Mouse (Mus musculus): ENCODE results near the gene Slc9a8. TPM values are rescaled to one million over a fixed set of nuclear protein-coding genes. Genes with fewer than 3 reads are reported as not detected.

Slc9a8 gene
- 26.1 and 27.5 TPM in 2 replicates for polyA plus RNA-seq (2016; fragmentation: Nextera tagmentation; extraction: Ambion mirVana)

GRCm38 (mm10) chr2:167421330-167422149, at the start of gene Slc9a8:
Gene Slc9a8, plus strand, starts transcription at chr2:167421712.
- H3K4me1 ChIP-seq, result peaks cover 27% of the 10 kb centered on the region
- peak; percentile 97 for ATAC-seq (ENCODE audit: low FRiP score, low read depth)
- under 1% methylated on average over 61 of the region's 66 CpGs for WGBS
- H3K27ac ChIP-seq (replicated peaks), result peak within 1 kb of the TSS; percentile 96
- H3K9me3 ChIP-seq, result 0 out of 2 replicates have a peak, but pooled peaks cover 3% of the 10 kb centered on the region
- H3K36me3 ChIP-seq, result peaks cover 26% of the 10 kb centered on the region
- peak within 1 kb of the TSS; percentile 86 for H3K9ac ChIP-seq (replicated peaks)
- no peaks in the 10 kb centered on the region for H3K27me3 ChIP-seq
- peak within 1 kb of the TSS; percentile 91 for H3K4me3 ChIP-seq
- peak within 1 kb of the TSS; percentile 81 for H3K4me2 ChIP-seq (replicated peaks)

GRCm38 (mm10) chr2:167373266-167373665, 48.2 kb upstream of the Slc9a8 start:
- Histone ChIP-seq H3K9me3 (no peaks in the 10 kb centered on the region), H3K27ac (replicated peaks) (no peak overlapping the region), H3K4me2 (replicated peaks) (no peak overlapping the region), H3K4me1 (no peaks in the 10 kb centered on the region), H3K9ac (replicated peaks) (no peak overlapping the region), H3K4me3 (no peak overlapping the region), H3K27me3 (no peaks in the 10 kb centered on the region), H3K36me3 (no peaks in the 10 kb centered on the region)
- no peak for ATAC-seq (ENCODE audit: low FRiP score, low read depth)
- WGBS, result 86% methylated on average over 5 of the region's 5 CpGs

GRCm38 (mm10) chr2:167374191-167374805, 47.2 kb upstream of the Slc9a8 start:
- no peak for ATAC-seq (ENCODE audit: low FRiP score, low read depth)
- 93% methylated on average over 12 of the region's 12 CpGs for WGBS
- Histone ChIP-seq H3K4me2 (replicated peaks) (no peak overlapping the region), H3K27ac (replicated peaks) (no peak overlapping the region), H3K9ac (replicated peaks) (no peak overlapping the region), H3K36me3 (no peaks in the 10 kb centered on the region), H3K4me1 (0 out of 2 replicates have a peak, but pooled peaks cover 4% of the 10 kb centered on the region), H3K9me3 (no peaks in the 10 kb centered on the region), H3K4me3 (no peak overlapping the region), H3K27me3 (no peaks in the 10 kb centered on the region)

- H3K4me2 ChIP-seq (replicated peaks), result no peak overlapping the region
- 80% methylated on average over 9 of the region's 9 CpGs for WGBS
- H3K9me3 ChIP-seq, result no peaks in the 10 kb centered on the region
- H3K36me3 ChIP-seq, result no peaks in the 10 kb centered on the region
- ATAC-seq (ENCODE audit: low FRiP score, low read depth), result no peak
- no peak overlapping the region for H3K9ac ChIP-seq (replicated peaks)
- H3K27ac ChIP-seq (replicated peaks), result no peak overlapping the region
- H3K4me1 ChIP-seq, result 0 out of 2 replicates have a peak, but pooled peaks cover 5% of the 10 kb centered on the region
- no peaks in the 10 kb centered on the region for H3K27me3 ChIP-seq
- no peak overlapping the region for H3K4me3 ChIP-seq
Observed at GRCm38 (mm10) chr2:167375135-167375534, 46.4 kb upstream of the Slc9a8 start.

- 95% methylated on average over 5 of the region's 5 CpGs for WGBS
- H3K36me3 ChIP-seq, result no peaks in the 10 kb centered on the region
- no peak overlapping the region for H3K4me2 ChIP-seq (replicated peaks)
- no peak overlapping the region for H3K27ac ChIP-seq (replicated peaks)
- no peak overlapping the region for H3K9ac ChIP-seq (replicated peaks)
- no peaks in the 10 kb centered on the region for H3K9me3 ChIP-seq
- no peak overlapping the region for H3K4me3 ChIP-seq
- no peak for ATAC-seq (ENCODE audit: low FRiP score, low read depth)
- H3K27me3 ChIP-seq, result no peaks in the 10 kb centered on the region
- peaks cover 9% of the 10 kb centered on the region; the same call in 1 of the 2 replicates for H3K4me1 ChIP-seq
Observed at GRCm38 (mm10) chr2:167375688-167376087, 45.8 kb upstream of the Slc9a8 start.

GRCm38 (mm10) chr2:167376160-167376564, 45.4 kb upstream of the Slc9a8 start:
- H3K27me3 ChIP-seq, result no peaks in the 10 kb centered on the region
- H3K27ac ChIP-seq (replicated peaks), result no peak overlapping the region
- no peak overlapping the region for H3K9ac ChIP-seq (replicated peaks)
- no peak overlapping the region for H3K4me2 ChIP-seq (replicated peaks)
- H3K4me3 ChIP-seq, result no peak overlapping the region
- H3K36me3 ChIP-seq, result no peaks in the 10 kb centered on the region
- 82% methylated on average over 8 of the region's 8 CpGs for WGBS
- peaks cover 9% of the 10 kb centered on the region; the same call in 1 of the 2 replicates for H3K4me1 ChIP-seq
- no peaks in the 10 kb centered on the region for H3K9me3 ChIP-seq
- no peak for ATAC-seq (ENCODE audit: low FRiP score, low read depth)

- no peak overlapping the region for H3K4me2 ChIP-seq (replicated peaks)
- H3K27ac ChIP-seq (replicated peaks), result no peak overlapping the region
- no peaks in the 10 kb centered on the region for H3K36me3 ChIP-seq
- no peak for ATAC-seq (ENCODE audit: low FRiP score, low read depth)
- no peak overlapping the region for H3K4me3 ChIP-seq
- no peak overlapping the region for H3K9ac ChIP-seq (replicated peaks)
- no peaks in the 10 kb centered on the region for H3K27me3 ChIP-seq
- peaks cover 9% of the 10 kb centered on the region; the same call in 1 of the 2 replicates for H3K4me1 ChIP-seq
- 82% methylated on average over 3 of the region's 3 CpGs for WGBS
- H3K9me3 ChIP-seq, result no peaks in the 10 kb centered on the region
Observed at GRCm38 (mm10) chr2:167377697-167378096, 43.8 kb upstream of the Slc9a8 start.

GRCm38 (mm10) chr2:167378972-167379371, 42.5 kb upstream of the Slc9a8 start:
- no peak for ATAC-seq (ENCODE audit: low FRiP score, low read depth)
- WGBS, result 32% methylated on average over 4 of the region's 4 CpGs

GRCm38 (mm10) chr2:167380615-167381285, 40.8 kb upstream of the Slc9a8 start:
- Histone ChIP-seq H3K27ac (replicated peaks) (no peak overlapping the region), H3K9me3 (no peaks in the 10 kb centered on the region), H3K4me3 (no peak overlapping the region), H3K4me2 (replicated peaks) (no peak overlapping the region), H3K36me3 (no peaks in the 10 kb centered on the region), H3K4me1 (peaks cover 9% of the 10 kb centered on the region; the same call in 1 of the 2 replicates), H3K9ac (replicated peaks) (no peak overlapping the region), H3K27me3 (no peaks in the 10 kb centered on the region)
- ATAC-seq (ENCODE audit: low FRiP score, low read depth), result no peak
- WGBS, result 66% methylated on average over 7 of the region's 7 CpGs

More at GRCm38 (mm10) chr2:167378972-167379371, 42.5 kb upstream of the Slc9a8 start:
- H3K27me3 ChIP-seq, result no peaks in the 10 kb centered on the region
- no peak overlapping the region for H3K27ac ChIP-seq (replicated peaks)
- no peak overlapping the region for H3K4me2 ChIP-seq (replicated peaks)
- H3K9me3 ChIP-seq, result no peaks in the 10 kb centered on the region
- no peaks in the 10 kb centered on the region for H3K36me3 ChIP-seq
- no peak overlapping the region for H3K4me3 ChIP-seq
- peaks cover 9% of the 10 kb centered on the region; the same call in 1 of the 2 replicates for H3K4me1 ChIP-seq
- no peak overlapping the region for H3K9ac ChIP-seq (replicated peaks)

- H3K4me2 ChIP-seq (replicated peaks), result no peak overlapping the region
- H3K27me3 ChIP-seq, result no peaks in the 10 kb centered on the region
- no peak overlapping the region for H3K9ac ChIP-seq (replicated peaks)
- ATAC-seq (ENCODE audit: low FRiP score, low read depth), result no peak
- 84% methylated on average over 7 of the region's 7 CpGs for WGBS
- H3K9me3 ChIP-seq, result no peaks in the 10 kb centered on the region
- H3K4me3 ChIP-seq, result no peak overlapping the region
- H3K4me1 ChIP-seq, result peaks cover 9% of the 10 kb centered on the region; the same call in 1 of the 2 replicates
- no peak overlapping the region for H3K27ac ChIP-seq (replicated peaks)
- H3K36me3 ChIP-seq, result no peaks in the 10 kb centered on the region
Observed at GRCm38 (mm10) chr2:167381596-167381995, 39.9 kb upstream of the Slc9a8 start.

- Histone ChIP-seq H3K9ac (replicated peaks) (no peak overlapping the region), H3K4me3 (no peak overlapping the region), H3K36me3 (no peaks in the 10 kb centered on the region), H3K9me3 (no peaks in the 10 kb centered on the region), H3K4me1 (peaks cover 9% of the 10 kb centered on the region; the same call in 1 of the 2 replicates), H3K27me3 (no peaks in the 10 kb centered on the region), H3K4me2 (replicated peaks) (no peak overlapping the region), H3K27ac (replicated peaks) (no peak overlapping the region)
- no peak for ATAC-seq (ENCODE audit: low FRiP score, low read depth)
- WGBS, result 88% methylated on average over 7 of the region's 7 CpGs
Observed at GRCm38 (mm10) chr2:167382389-167382788, 39.1 kb upstream of the Slc9a8 start.
